Comparison of ENCODE assay signal across 10 mouse cellular contexts in genomic region chr13:41422581-41422980, GRCm38 (mm10).
"Had no signal": no experiment of that assay in that cellular context is flagged by ENCODE, and none has a peak within 500 bp of the region (broad histone marks: within the 10 kb centered on the region; RNA-seq: fewer than 3 reads in every experiment).

No protein-coding gene starts in this region.

- ATAC-seq: midbrain, embryonic 13.5 days; midbrain, embryonic 15.5 days had no signal

- DNase-seq: liver, postnatal 0 days; lung, adult 2 months; lung, postnatal 14 days; lung, postnatal 36 days; right cerebral cortex, postnatal 14 days; thymus, adult 18-20 months; thymus, postnatal 14 days; thymus, postnatal 36 days had no signal
